Mouse (Mus musculus): ENCODE results near the gene Akap13.

The Akap13 gene

DNA sequence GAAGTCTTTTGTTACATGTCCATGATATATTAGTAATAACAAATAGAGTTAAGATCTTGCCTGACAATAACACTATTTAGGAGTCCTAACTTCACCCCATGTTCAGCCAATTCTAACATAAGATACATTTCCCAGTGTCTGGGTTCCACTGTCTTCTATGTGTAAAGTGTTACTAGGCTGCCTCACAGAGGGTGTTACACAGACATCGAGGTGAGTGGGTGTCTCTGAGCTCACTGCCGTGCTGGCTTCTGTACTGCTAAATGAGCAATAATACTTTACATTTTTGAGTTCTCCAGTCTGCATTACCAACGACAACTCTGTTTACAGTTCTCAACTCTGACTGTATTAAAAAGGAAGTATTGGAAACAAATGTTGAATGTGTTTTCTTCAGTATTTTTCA is 209.1 kb downstream of the Akap13 start:
- DNase-seq (ENCODE audit: low spot score in 2 of 2), result no peak

DNA sequence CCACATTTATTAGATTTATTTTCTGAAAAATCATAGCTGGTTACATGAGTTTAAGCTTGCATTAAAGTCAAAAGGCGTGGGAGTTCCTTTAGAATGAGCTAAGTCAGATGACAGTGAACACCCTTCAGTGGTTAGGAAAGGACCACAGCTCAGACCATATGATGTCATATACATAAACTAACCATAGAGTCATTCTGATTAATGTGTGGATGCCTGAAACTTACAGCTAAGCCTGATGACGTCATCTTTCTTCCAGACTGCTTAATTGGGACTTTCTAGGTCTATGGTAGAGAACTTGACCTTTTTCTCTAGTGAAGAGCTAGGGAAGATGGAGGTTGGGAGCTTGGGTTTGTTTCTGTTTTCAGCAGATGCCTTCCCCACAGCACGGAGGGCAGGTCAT is 211.6 kb downstream of the Akap13 start:
- DNase-seq (ENCODE audit: low spot score in 2 of 2), result no peak

DNA sequence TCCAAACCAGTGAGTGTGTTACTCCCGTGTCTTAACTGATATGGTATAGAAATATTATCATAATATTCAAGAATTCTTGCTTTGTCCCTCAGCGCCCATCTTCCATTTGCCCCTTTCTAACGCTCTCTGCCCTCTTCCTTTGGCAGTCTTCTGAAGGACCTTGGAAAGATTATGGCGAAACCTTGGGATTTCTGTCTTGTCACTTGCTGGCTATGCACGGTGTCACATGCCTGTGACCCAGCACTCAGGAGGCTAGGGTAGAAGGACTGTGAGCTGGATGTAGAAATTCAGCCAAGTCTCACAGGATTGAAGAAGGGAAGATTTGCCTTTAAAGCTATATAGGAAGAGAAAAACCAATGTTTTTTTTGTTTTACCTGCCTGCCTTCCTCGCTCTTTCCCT is 212.2 kb downstream of the Akap13 start:
- DNase-seq (ENCODE audit: low spot score in 2 of 2), result no peak

DNA sequence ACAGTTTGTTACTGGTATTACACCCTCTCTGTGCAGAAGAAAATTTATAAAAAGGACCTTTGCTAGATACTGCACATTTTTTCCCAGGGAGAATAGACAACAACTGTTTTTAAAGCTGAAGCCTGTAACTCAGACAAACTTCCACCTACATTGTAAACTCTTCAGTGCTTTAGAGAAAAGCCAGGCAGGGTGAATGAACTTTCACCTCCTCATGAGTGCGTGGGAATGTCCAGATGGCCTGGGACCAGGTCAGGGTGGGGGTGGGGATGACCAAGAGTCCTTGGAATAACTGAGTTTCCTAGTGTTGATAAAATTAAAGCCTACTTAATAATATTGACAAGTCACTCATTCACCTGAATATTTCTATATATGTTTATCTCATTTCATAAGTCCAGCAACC is 213.1 kb downstream of the Akap13 start:
- no peak for DNase-seq (ENCODE audit: low spot score in 2 of 2)

DNA sequence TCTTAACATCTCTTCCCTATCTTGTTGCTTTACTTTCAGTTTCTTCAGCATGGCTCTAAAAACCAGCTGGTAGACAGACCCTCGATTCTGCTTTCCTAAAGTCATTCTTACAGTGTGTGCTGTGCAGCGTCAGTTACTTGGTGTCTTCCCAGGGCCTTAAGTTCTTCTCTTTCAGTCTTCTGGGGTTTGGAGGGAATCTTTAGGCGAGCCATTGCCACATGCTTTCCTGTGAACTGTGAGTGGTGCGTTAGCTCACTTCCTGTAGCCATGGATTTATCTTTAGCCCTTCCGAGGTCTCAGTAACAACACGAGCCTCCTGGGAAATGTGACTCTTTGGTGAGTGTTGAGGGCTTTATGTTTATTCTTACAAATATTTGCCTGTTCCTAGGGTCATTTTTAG is 214.1 kb downstream of the Akap13 start:
- no peak for DNase-seq (ENCODE audit: low spot score in 2 of 2)

DNA sequence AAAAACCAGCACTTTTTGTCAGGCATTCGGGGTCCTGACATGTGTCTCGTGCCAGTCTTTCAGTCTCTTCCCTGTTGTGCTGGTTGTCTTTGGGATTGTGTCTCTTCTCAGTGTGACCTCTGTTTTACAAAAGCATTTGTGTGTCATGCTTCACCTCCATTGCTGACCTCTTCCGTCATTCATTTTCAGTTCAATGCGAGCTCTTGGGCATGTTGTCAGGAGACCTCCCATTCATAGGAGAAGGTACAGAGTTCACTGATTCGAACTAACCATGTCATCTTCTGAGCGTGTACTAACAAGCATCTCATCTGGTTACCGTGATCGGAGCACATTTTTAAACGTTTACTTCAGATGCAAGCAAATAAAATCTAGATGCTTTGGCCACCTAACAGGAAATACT is 224.3 kb downstream of the Akap13 start:
- no peak for DNase-seq (ENCODE audit: low spot score in 2 of 2)

DNA sequence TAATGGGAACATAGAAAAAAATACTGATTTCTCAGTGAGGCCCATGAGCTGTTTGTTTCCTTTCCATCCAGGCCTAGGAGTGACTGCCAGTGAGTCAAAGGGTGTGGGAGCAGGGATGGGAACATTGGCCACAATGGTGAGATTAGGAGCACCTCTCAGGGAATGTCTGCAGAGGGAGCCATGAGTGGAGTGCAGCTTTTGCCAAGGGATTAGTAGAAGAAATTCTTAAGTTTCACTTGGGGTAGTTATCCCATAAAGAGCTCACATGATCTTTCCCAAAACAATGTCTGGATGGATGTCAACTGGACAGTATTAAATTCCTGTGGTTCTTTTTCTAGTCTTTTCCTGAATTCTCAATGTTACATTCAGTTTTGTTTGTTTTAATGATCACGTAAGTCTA is 227.6 kb downstream of the Akap13 start:
- peak; percentile 28 to 39 for DNase-seq (ENCODE audit: low spot score in 2 of 2)

DNA sequence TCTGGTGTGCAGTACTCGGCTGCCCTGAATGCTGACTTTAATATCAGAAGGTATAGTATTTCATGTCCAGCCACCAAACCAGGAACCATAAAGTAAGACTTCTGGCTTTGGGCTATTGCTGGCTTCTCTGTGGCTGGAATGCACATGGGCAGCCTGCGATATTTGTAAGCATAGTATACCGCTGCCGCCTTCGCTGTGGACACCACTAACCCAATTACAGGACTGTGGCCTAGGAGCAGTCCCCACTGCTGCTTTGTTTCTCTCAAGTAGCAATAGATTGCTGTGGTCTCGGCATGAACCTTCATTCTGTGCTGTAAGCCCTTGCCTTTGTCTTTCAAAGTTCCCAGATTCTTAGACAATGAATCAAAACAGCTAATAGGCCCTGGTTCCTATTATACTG is 228.1 kb downstream of the Akap13 start:
- DNase-seq (ENCODE audit: low spot score in 2 of 2), result no peak

DNA sequence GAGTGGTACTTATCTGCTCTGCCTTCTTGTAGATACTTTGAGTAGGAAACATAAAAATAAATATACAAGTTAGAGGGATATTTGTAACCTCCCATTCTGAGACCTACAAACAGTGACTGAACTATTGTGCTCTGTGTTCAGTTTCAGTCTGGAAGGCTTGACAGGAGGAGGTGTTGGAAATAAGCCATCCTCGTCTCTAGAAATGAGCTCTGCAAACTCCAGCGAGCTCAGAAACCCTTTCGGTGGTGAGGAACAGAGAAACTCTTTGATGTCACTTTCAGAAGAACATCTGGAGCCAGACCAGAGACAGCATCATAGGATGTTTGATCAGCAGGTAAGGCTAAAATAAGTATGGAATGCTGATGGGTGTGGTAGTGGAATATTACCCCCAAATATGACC is 229.6 kb downstream of the Akap13 start:
- no peak for DNase-seq (ENCODE audit: low spot score in 2 of 2)

DNA sequence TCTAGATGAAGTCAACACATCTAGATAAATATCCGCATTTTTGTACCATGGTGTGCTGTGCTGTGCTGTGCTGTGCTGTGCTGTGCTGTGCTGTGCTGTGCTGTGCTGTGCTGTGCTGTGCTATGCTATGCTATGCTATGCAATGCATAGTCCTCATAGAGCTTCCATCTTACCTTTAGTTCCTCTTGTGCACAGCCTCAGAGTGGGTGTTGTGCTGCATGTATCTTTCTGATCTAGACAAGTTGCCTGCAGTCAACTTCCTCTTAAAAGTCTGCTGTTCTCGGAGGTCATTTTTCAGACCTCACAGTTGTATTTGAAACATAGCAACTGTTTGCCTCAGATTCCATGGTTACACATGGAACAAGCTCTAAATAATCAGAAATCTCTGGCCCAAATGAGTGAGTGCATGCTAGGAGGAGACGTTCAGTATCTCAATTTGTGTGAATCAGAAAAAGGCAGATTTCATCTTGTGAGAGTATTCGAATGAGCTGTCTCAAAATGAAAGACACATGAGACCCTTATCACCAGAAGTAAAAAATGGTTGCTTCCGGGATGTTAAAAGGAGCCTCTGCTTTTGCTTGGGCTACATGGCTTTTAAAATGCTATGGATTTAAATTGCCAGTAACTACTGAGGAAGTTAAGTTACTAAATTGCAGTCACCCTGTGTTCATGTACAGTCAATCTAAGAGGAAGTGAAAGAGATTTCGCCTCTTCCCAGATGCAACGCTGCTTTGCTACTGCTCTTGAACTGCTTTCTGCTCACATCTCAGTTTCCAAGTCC is 230.9 kb downstream of the Akap13 start:
- no peak for DNase-seq (ENCODE audit: low spot score in 2 of 2)

DNA sequence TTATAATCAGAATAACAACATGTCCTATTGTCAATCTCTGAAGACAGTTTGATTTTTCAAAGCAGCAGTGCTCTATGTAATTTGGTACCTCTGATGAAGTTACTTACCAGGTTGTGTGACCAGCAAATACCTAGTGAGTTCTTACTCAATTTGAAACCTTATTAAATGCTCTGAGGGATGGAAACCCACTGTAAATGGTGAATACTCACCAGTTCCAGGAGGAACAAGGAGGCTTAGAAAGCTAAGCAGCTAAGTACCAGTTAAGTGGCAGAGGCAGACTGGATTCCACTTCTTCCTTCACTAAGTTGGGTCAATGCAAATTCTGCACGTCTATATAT is 231.5 kb downstream of the Akap13 start:
- DNase-seq (ENCODE audit: low spot score in 2 of 2), result no peak

DNA sequence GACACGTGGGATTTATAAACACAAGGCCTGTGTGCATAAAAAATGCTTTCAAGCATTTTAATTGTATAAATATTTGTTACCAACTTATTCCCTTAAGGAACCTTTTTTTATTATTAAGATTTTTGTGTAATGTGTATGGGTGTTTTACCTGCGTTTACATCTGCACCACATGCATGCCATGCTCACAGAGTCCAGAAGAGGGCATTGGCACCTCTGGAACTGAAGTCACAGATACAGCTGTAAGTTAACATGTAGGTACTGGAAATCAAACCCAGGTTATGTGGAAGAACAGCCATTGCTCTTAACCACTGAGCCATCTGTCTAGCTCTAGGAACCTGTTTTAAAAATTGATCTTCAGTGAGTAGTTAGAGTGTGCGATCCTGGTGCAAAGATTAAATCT is 232.8 kb downstream of the Akap13 start:
- no peak for DNase-seq (ENCODE audit: low spot score in 2 of 2)

DNA sequence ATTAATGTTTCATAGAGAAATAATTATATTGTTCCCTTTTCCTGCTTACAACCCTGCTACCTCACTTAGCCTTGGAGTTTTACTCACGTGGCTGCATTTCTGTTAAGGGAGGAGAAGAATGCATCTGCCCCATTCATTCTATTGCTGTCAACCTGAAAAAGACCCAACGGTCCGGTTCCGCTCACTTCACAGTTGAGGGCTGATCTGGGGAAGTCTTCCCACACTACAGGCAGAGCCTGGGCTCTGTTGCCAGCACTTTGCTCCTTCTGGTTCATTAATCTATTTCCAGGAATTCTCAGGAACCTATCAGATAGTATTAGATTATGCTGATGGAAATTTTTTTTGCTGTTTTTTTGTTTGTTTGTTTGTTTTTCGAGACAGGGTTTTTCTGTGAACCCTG is 239.4 kb downstream of the Akap13 start:
- no peak for DNase-seq (ENCODE audit: low spot score in 2 of 2)

DNA sequence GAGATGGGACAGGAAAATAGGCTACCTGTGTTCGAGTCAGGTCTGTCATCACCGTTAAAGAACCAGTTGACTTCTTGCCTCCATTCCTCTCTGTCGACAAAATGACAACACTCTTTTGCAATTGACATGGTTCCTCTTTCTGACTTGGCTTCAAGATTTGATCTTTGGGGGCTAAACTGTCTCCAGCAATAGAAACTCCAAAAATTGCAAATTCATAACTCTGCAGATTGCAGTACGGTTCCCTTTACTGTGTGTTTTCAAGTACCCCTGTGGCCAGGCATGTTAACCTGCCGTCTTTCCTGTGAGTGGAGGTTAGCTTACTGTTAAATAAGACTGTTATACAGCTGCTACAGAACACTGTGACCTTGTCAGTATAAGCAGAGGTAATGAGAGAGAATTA is 244.5 kb downstream of the Akap13 start:
- DNase-seq (ENCODE audit: low spot score in 2 of 2), result no peak

DNA sequence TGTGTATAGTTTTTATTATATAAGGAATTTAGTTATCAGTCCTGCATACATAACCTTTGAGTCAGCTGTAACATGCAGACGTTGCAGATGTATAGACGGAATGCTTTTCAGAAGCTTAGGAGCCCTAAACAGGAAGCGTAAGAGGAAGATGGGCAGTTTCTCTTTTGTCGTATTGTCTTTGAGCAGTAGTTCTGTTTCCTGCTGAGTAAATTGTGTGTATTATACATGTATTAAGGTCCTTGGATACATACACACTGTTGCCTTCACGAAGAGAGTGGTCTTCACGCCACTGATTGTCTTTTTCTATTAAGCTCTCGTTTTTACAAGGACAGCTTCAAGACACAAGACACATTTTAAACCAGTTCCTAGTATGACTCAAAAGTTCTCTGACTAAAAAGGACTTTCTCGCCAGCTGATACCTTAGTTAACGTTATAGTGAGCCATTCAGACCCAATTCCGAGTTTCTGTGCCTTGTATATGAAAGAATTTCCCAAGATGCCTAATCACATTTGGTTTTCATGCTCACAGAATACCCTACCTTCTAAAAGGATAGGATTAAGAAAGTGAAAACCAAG is 245.5 kb downstream of the Akap13 start:
- no peak for DNase-seq (ENCODE audit: low spot score in 2 of 2)

DNA sequence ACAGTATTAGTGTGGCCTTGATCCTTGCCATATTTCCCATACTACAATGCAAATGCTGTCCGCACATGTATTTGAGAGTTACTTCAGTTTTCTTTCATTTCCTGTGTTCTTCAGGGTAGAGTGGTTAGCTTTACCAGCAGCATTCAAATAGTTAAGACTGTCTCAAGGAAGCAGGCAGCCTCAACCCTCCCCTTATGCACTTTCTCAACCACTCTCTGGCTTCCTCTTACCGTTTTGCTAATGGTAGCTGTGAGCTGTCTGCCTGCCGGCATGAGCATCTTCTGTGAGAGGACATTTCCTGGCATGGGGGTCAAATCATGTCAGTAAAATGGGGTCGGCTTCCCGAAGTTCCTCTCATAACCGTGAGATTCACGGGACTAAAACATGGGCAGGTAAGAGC is 246.4 kb downstream of the Akap13 start:
- DNase-seq (ENCODE audit: low spot score in 2 of 2), result no peak

DNA sequence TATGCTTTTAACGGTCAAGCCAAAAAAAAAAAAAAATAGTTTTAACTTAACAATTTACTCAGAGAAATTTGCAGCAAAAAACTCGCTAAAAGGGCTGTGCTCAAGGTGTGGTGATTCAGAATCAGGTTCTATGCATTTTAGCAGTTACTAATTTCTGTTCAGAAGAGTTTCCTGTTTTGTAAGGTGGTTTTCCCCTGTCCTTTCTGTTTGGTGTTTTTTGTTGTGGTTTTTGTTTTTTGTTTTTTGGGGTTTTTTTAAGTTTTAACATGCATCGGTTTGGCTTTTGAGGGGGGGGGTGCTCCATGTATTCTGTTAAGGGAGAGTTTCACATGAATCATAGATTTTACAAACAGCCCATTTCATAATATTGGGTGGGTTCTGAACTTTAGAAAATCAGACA is 247.0 kb downstream of the Akap13 start:
- no peak for DNase-seq (ENCODE audit: low spot score in 2 of 2)

DNA sequence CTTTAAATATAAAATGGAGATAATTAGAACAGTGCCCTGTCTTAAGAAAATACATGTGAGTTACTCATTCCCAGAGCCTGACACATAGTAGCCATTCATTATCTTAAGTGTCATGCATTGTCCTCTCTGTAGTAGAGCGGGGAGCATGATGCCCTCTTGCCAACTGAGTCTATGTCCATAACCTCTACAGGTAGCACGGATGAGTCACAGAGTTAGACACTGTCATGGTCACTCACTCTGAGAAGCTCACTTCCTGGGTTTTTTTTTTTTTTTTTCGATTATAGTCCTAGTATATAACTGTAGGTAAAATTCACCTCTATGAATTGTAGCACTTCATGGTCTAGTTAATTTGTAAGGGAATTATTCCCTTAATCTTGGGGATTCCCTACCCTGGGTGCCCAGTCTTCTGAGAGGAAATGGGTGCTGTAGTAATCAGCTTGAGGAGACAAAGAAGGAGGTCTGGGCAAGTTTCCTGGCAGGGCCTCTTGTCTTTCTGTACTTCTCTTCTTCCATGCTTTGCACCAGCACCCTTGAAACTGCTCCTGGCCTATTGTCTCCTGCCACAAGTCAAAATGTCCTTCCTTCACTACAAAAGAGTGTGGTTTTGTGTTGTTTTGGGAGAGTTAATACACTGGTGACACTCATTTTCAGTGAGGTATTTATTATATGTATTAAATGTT is 247.8 kb downstream of the Akap13 start:
- DNase-seq (ENCODE audit: low spot score in 2 of 2), result no peak

DNA sequence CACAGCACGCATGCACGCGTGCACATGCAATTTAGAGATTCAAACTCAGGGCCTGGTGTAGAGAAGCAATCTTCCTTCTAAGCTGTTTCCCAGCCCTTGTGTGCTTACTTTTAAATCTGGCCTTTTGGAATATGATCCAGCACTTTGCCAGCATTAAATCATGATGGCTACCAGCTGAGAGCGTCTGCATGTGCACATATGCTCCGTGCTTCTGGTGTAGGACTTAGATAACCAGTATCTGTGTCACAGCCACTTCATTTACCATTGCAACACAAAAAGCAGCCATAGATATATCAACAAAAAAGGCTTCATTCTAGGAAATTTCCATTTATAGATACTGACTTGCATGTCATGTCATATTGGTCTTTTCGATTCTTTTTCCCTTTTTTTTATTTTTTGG is 249.5 kb downstream of the Akap13 start:
- no peak for DNase-seq (ENCODE audit: low spot score in 2 of 2)

DNA sequence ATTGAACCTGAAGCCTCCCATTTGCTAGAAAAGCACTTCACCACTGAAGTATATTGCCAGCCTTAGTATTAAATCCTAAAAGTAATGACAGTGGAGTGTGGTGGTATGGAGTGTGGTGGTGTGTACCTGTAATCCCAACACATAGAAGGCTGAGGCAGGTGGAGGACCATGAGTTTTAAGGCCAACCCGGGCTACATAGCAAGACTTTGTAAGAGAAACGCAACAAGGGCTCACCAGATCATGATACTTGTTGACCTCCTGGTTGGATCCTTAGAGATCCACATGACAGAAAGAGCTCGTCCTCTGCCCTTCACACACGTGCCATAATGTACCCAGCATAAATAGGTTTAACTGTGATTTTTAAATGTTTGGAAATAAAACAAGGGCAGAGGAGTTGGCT is 254.6 kb downstream of the Akap13 start:
- DNase-seq (ENCODE audit: low spot score in 2 of 2), result no peak

DNA sequence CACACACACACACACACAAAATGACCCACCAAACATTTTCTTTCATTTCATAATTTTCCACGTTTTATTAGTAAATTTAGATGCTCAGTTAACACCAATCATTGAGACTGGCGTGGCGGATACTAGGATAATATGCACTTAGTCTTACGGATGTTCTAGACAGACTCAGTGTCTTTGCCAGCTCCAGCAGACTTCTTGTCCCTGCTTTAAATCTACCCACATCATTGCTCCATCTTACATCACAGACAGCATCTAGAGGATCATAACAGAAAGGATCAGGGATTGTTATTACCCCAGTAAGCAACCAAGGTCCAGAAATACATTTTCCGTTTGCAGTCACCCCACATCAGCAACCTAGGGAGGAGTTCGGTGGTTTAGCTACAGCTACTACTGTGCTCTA is 255.6 kb downstream of the Akap13 start:
- no peak for DNase-seq (ENCODE audit: low spot score in 2 of 2)

DNA sequence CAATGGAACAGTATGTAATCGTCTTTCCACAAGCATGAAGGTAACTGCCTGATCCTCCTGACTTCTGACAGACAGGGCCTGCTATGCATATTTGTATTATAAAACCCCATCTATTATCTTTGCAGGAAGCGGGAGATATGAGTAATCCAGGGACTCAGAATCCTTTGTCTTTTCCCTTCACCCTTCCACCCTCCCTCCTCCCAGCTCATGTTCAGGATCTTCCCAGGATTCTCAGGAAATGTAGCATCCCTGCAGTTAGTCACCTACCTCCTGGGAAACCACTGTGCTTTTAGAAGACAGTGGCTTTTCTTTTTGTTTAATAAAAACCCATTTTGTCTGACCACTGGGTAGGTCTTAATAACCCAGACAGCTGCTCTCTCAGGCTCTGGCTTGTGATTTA is 256.1 kb downstream of the Akap13 start:
- DNase-seq (ENCODE audit: low spot score in 2 of 2), result no peak

DNA sequence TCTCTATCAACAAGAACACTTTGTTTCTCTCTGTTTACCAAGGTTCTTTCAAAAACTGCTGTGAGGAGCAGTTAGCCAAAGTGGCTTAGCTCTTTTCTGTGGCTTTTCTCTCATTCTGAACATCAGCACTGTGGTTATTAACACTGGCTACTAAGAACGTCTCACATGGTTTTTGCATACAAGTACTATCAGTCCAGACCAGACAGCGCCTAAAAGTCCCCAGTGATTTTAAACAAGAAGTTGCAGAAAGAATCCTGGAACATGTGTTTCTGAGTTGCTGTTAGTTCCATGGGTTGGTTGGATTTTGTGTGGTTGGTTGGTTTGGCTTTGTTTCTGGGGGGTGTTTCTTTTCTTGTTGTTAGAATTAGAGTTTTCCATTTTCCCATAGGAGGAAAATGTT is 257.5 kb downstream of the Akap13 start:
- DNase-seq (ENCODE audit: low spot score in 2 of 2), result no peak

DNA sequence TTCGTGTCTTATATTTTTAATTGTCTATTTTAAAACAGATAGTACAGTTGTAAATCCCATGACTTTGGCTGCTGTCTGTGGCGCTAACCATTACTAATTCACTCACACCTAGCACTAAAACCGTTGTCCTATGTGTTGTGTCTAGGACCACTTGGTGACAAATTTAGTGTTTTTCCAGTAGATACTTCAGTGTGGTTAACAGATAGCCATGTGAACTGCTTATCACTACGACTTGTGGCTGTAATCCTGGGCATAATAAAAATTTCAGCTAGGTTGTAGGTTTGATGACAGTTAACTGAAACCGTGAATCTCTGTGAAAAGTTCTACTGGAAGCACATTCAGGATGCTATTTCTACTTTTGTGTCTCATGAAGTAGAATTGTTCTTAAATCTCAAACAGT is 258.6 kb downstream of the Akap13 start:
- no peak for DNase-seq (ENCODE audit: low spot score in 2 of 2)

Measured in urinary bladder, postnatal 36 days (tissue).